ENCODE assay signal across 11 mouse cellular contexts in genomic region chr9:44087761-44088455, GRCm38 (mm10). TPM values are rescaled to one million over a fixed set of nuclear protein-coding genes. Genes with fewer than 3 reads are reported as not detected.
A peak's percentile ranks its signal among the peaks of the same experiment; 100 is the strongest.
DNase-seq lines count a peak whose midpoint lies in the region; ATAC-seq and TF ChIP-seq lines count a peak whose summit lies in the region.
"Had no signal": no experiment of that assay in that cellular context is flagged by ENCODE, and none has a peak within 500 bp of the region (broad histone marks: within the 10 kb centered on the region; RNA-seq: fewer than 3 reads in every experiment).

No protein-coding gene starts in this region.

- 0 out of 2 replicates have a peak overlapping the region, but pooled peaks have one; percentile 17 for H3K9ac ChIP-seq in forebrain, embryonic 14.5 days (ENCODE audit: low read length)
- no peak overlapping the region for H3K9ac ChIP-seq in forebrain, embryonic 15.5 days (replicated peaks)
- H3K9ac ChIP-seq in heart, postnatal 0 days (replicated peaks; ENCODE audit: low read depth, low read length), result peak overlapping the region; percentile 96
- no peak overlapping the region for H3K9ac ChIP-seq in limb, embryonic 15.5 days
- no peak overlapping the region for H3K9ac ChIP-seq in neural tube, embryonic 15.5 days (replicated peaks)
- H3K9ac ChIP-seq: hindbrain, embryonic 15.5 days; neural tube, embryonic 13.5 days had no signal

- WGBS in forebrain, embryonic 14.5 days, result 15% methylated on average over 15 of the region's 15 CpGs
- whole genome bisulfite sequencing in forebrain, embryonic 15.5 days, result 12% methylated on average over 15 of the region's 15 CpGs
- WGBS in heart, postnatal 0 days, result 9% methylated on average over 15 of the region's 15 CpGs
- 3% methylated on average over 15 of the region's 15 CpGs for WGBS in limb, embryonic 15.5 days
- 20% methylated on average over 15 of the region's 15 CpGs for WGBS in neural tube, embryonic 15.5 days

- peaks cover 11% of the 10 kb centered on the region; the same call in 1 of the 2 replicates for H3K27me3 ChIP-seq in forebrain, embryonic 14.5 days (replicated peaks; ENCODE audit: control insufficient read depth, insufficient read depth, low read length)
- H3K27me3 ChIP-seq in forebrain, embryonic 15.5 days, result peaks cover 11% of the 10 kb centered on the region; the same call in 1 of the 2 replicates
- no peaks in the 10 kb centered on the region for H3K27me3 ChIP-seq in heart, postnatal 0 days (ENCODE audit: control insufficient read depth, insufficient read depth, low read length)
- peaks cover 8% of the 10 kb centered on the region; the same call in 1 of the 2 replicates for H3K27me3 ChIP-seq in limb, embryonic 15.5 days
- H3K27me3 ChIP-seq in neural tube, embryonic 15.5 days (replicated peaks), result peaks cover 22% of the 10 kb centered on the region

- peaks cover 18% of the 10 kb centered on the region for H3K4me1 ChIP-seq in forebrain, embryonic 14.5 days (ENCODE audit: control insufficient read depth, insufficient read depth, low read length)
- H3K4me1 ChIP-seq in forebrain, embryonic 15.5 days, result peaks cover 29% of the 10 kb centered on the region
- peaks cover 37% of the 10 kb centered on the region for H3K4me1 ChIP-seq in heart, postnatal 0 days (ENCODE audit: control insufficient read depth, insufficient read depth)
- peaks cover 45% of the 10 kb centered on the region for H3K4me1 ChIP-seq in limb, embryonic 15.5 days
- peaks cover 38% of the 10 kb centered on the region for H3K4me1 ChIP-seq in neural tube, embryonic 15.5 days

- no peaks in the 10 kb centered on the region for H3K9me3 ChIP-seq in forebrain, embryonic 14.5 days (replicated peaks; ENCODE audit: control insufficient read depth, low read length)
- H3K9me3 ChIP-seq in forebrain, embryonic 15.5 days, result no peaks in the 10 kb centered on the region
- no peaks in the 10 kb centered on the region for H3K9me3 ChIP-seq in heart, postnatal 0 days (replicated peaks; ENCODE audit: control insufficient read depth, low read length)
- no peaks in the 10 kb centered on the region for H3K9me3 ChIP-seq in limb, embryonic 15.5 days
- H3K9me3 ChIP-seq in neural tube, embryonic 15.5 days (replicated peaks), result no peaks in the 10 kb centered on the region
- H3K9me3 ChIP-seq: G1E; hindbrain, embryonic 15.5 days; neural tube, embryonic 13.5 days had no signal

- no peak overlapping the region for H3K4me2 ChIP-seq in forebrain, embryonic 14.5 days (ENCODE audit: low read length)
- no peak overlapping the region for H3K4me2 ChIP-seq in forebrain, embryonic 15.5 days (replicated peaks)
- peak overlapping the region; percentile 95 for H3K4me2 ChIP-seq in heart, postnatal 0 days (ENCODE audit: low read depth, low read length)
- 0 out of 2 replicates have a peak overlapping the region, but pooled peaks have one; percentile 19 for H3K4me2 ChIP-seq in limb, embryonic 15.5 days
- no peak overlapping the region for H3K4me2 ChIP-seq in neural tube, embryonic 15.5 days
- H3K4me2 ChIP-seq: hindbrain, embryonic 15.5 days; neural tube, embryonic 13.5 days had no signal

- TF ChIP-seq CTCF in heart, postnatal 0 days (IDR thresholded peaks at IDR 0.05; ENCODE audit: low read depth), result no peak

- TF ChIP-seq EP300 in heart, postnatal 0 days (IDR thresholded peaks at IDR 0.05; ENCODE audit: low read depth), result peak; percentile 50; the same call in 1 of the 2 replicates

- ATAC-seq in forebrain, embryonic 14.5 days, result no peak
- no peak for ATAC-seq in forebrain, embryonic 15.5 days (replicated peaks)
- ATAC-seq in heart, postnatal 0 days (ENCODE audit: insufficient read depth, low read depth), result peak; percentile 76
- 0 out of 2 replicates have a peak, but pooled peaks have one; percentile 30 for ATAC-seq in limb, embryonic 15.5 days (ENCODE audit: insufficient number of reproducible peaks, low FRiP score, low TSS enrichment, low read depth)
- ATAC-seq in neural tube, embryonic 15.5 days (ENCODE audit: low FRiP score), result no peak

- DNase-seq in forebrain, embryonic 14.5 days (ENCODE audit: low spot score), result no peak
- peak; percentile 90 for DNase-seq in A20 (ENCODE audit: low read depth, low spot score)
- peak; percentile 15 for DNase-seq in embryo, embryonic 9.5 days (ENCODE audit: extremely low spot score)
- DNase-seq in heart, postnatal 0 days (ENCODE audit: low spot score), result peak; percentile 93
- DNase-seq in thymus, postnatal 4 days, result no peak

- H3K36me3 ChIP-seq in forebrain, embryonic 14.5 days (ENCODE audit: control insufficient read depth, insufficient read depth, low read length), result no peaks in the 10 kb centered on the region
- no peaks in the 10 kb centered on the region for H3K36me3 ChIP-seq in forebrain, embryonic 15.5 days
- peaks cover 33% of the 10 kb centered on the region for H3K36me3 ChIP-seq in heart, postnatal 0 days (replicated peaks; ENCODE audit: control insufficient read depth, insufficient read depth, low read length)
- peaks cover 21% of the 10 kb centered on the region for H3K36me3 ChIP-seq in limb, embryonic 15.5 days
- peaks cover 10% of the 10 kb centered on the region; the same call in 1 of the 2 replicates for H3K36me3 ChIP-seq in neural tube, embryonic 15.5 days
- H3K36me3 ChIP-seq: hindbrain, embryonic 15.5 days had no signal

- no peak overlapping the region for H3K27ac ChIP-seq in forebrain, embryonic 14.5 days (ENCODE audit: low read depth, low read length)
- no peak overlapping the region for H3K27ac ChIP-seq in forebrain, embryonic 15.5 days (replicated peaks)
- H3K27ac ChIP-seq in heart, postnatal 0 days (ENCODE audit: low read depth), result peak overlapping the region; percentile 97
- 0 out of 2 replicates have a peak overlapping the region, but pooled peaks have one; percentile 28 for H3K27ac ChIP-seq in limb, embryonic 15.5 days
- no peak overlapping the region for H3K27ac ChIP-seq in neural tube, embryonic 15.5 days (replicated peaks)
- H3K27ac ChIP-seq: hindbrain, embryonic 15.5 days; neural tube, embryonic 13.5 days had no signal

- H3K4me3 ChIP-seq in forebrain, embryonic 14.5 days (ENCODE audit: low read depth, low read length), result no peak overlapping the region
- H3K4me3 ChIP-seq in forebrain, embryonic 15.5 days, result no peak overlapping the region
- H3K4me3 ChIP-seq in heart, postnatal 0 days (ENCODE audit: low read depth, low read length), result peak overlapping the region; percentile 79
- H3K4me3 ChIP-seq in limb, embryonic 15.5 days, result no peak overlapping the region
- no peak overlapping the region for H3K4me3 ChIP-seq in neural tube, embryonic 15.5 days (replicated peaks)
- H3K4me3 ChIP-seq: hindbrain, embryonic 15.5 days; neural tube, embryonic 13.5 days had no signal

RNA-seq across cellular contexts. Expression of gene Mfrp, which starts 13.6 kb away (rescaled TPM):
- 0.31 TPM in 1 of 2 replicates, not detected in the other for polyA plus RNA-seq in forebrain, embryonic 14.5 days (2014; fragmentation: Nextera tagmentation; extraction: Ambion mirVana)
- polyA plus RNA-seq in forebrain, embryonic 15.5 days (2015; fragmentation: Nextera tagmentation; extraction: Ambion mirVana), result 0.18 and 0.23 TPM in 2 replicates
- not detected in 2 replicates for total RNA-seq in heart, postnatal 0 days (2014; rRNA removed; ENCODE audit: low replicate concordance)
- polyA plus RNA-seq in heart, postnatal 0 days (2015; fragmentation: Nextera tagmentation; extraction: Ambion mirVana), result not detected in 2 replicates
- 0.10 and 0.20 TPM in 2 replicates for polyA plus RNA-seq in limb, embryonic 15.5 days (2015; fragmentation: Nextera tagmentation; extraction: Ambion mirVana)
- 0.08 and 0.28 TPM in 2 replicates for polyA plus RNA-seq in neural tube, embryonic 15.5 days (2015; fragmentation: Nextera tagmentation; extraction: Ambion mirVana)
- total RNA-seq: G1E had no signal
- polyA plus RNA-seq: G1E; neural tube, embryonic 13.5 days had no signal

RNA-seq across cellular contexts. Expression of gene C1qtnf5, which starts 19.1 kb away (rescaled TPM):
- polyA plus RNA-seq in forebrain, embryonic 14.5 days (2014; fragmentation: Nextera tagmentation; extraction: Ambion mirVana), result 2.6 and 3.2 TPM in 2 replicates
- polyA plus RNA-seq in forebrain, embryonic 15.5 days (2015; fragmentation: Nextera tagmentation; extraction: Ambion mirVana), result 2.2 and 3.6 TPM in 2 replicates
- 9.0 TPM in 2 replicates for total RNA-seq in heart, postnatal 0 days (2014; rRNA removed; ENCODE audit: low replicate concordance)
- 4.1 and 4.5 TPM in 2 replicates for polyA plus RNA-seq in heart, postnatal 0 days (2015; fragmentation: Nextera tagmentation; extraction: Ambion mirVana)
- 8.5 and 9.4 TPM in 2 replicates for polyA plus RNA-seq in limb, embryonic 15.5 days (2015; fragmentation: Nextera tagmentation; extraction: Ambion mirVana)
- polyA plus RNA-seq in neural tube, embryonic 15.5 days (2015; fragmentation: Nextera tagmentation; extraction: Ambion mirVana), result 5.8 and 9.3 TPM in 2 replicates
- total RNA-seq: G1E had no signal

RNA-seq across cellular contexts. Expression of gene Usp2, which starts 21.1 kb away (rescaled TPM):
- polyA plus RNA-seq in forebrain, embryonic 14.5 days (2014; fragmentation: Nextera tagmentation; extraction: Ambion mirVana), result 6.9 and 8.2 TPM in 2 replicates
- polyA plus RNA-seq in forebrain, embryonic 15.5 days (2015; fragmentation: Nextera tagmentation; extraction: Ambion mirVana), result 9.0 and 10.0 TPM in 2 replicates
- total RNA-seq in heart, postnatal 0 days (2014; rRNA removed; ENCODE audit: low replicate concordance), result 44.9 and 48.6 TPM in 2 replicates
- 114 and 121 TPM in 2 replicates for polyA plus RNA-seq in heart, postnatal 0 days (2015; fragmentation: Nextera tagmentation; extraction: Ambion mirVana)
- polyA plus RNA-seq in limb, embryonic 15.5 days (2015; fragmentation: Nextera tagmentation; extraction: Ambion mirVana), result 22.5 and 41.2 TPM in 2 replicates
- polyA plus RNA-seq in neural tube, embryonic 15.5 days (2015; fragmentation: Nextera tagmentation; extraction: Ambion mirVana), result 13.1 and 13.3 TPM in 2 replicates

RNA-seq across cellular contexts. Expression of gene Gm49380, which starts 25.4 kb away (rescaled TPM):
- polyA plus RNA-seq in forebrain, embryonic 14.5 days (2014; fragmentation: Nextera tagmentation; extraction: Ambion mirVana), result 0.11 and 0.16 TPM in 2 replicates
- polyA plus RNA-seq in forebrain, embryonic 15.5 days (2015; fragmentation: Nextera tagmentation; extraction: Ambion mirVana), result 0.17 and 0.18 TPM in 2 replicates
- not detected in 2 replicates for total RNA-seq in heart, postnatal 0 days (2014; rRNA removed; ENCODE audit: low replicate concordance)
- polyA plus RNA-seq in heart, postnatal 0 days (2015; fragmentation: Nextera tagmentation; extraction: Ambion mirVana), result 0.10 TPM in 1 of 2 replicates, not detected in the other
- polyA plus RNA-seq in limb, embryonic 15.5 days (2015; fragmentation: Nextera tagmentation; extraction: Ambion mirVana), result 0.27 and 0.28 TPM in 2 replicates
- polyA plus RNA-seq in neural tube, embryonic 15.5 days (2015; fragmentation: Nextera tagmentation; extraction: Ambion mirVana), result 0.15 and 0.58 TPM in 2 replicates
- polyA plus RNA-seq: G1E; hindbrain, embryonic 15.5 days had no signal

RNA-seq across cellular contexts. Expression of gene Rnf26, which starts 25.4 kb away (rescaled TPM):
- polyA plus RNA-seq in forebrain, embryonic 14.5 days (2014; fragmentation: Nextera tagmentation; extraction: Ambion mirVana), result 31.3 and 35.1 TPM in 2 replicates
- polyA plus RNA-seq in forebrain, embryonic 15.5 days (2015; fragmentation: Nextera tagmentation; extraction: Ambion mirVana), result 39.9 and 40.1 TPM in 2 replicates
- total RNA-seq in heart, postnatal 0 days (2014; rRNA removed; ENCODE audit: low replicate concordance), result 13.0 and 16.6 TPM in 2 replicates
- 13.7 and 14.1 TPM in 2 replicates for polyA plus RNA-seq in heart, postnatal 0 days (2015; fragmentation: Nextera tagmentation; extraction: Ambion mirVana)
- polyA plus RNA-seq in limb, embryonic 15.5 days (2015; fragmentation: Nextera tagmentation; extraction: Ambion mirVana), result 61.9 and 70.5 TPM in 2 replicates
- 33.7 and 42.5 TPM in 2 replicates for polyA plus RNA-seq in neural tube, embryonic 15.5 days (2015; fragmentation: Nextera tagmentation; extraction: Ambion mirVana)

Comparison
In these comparisons a context has a peak if more than half of its experiments do, and no peak if none do; other contexts are left out.
1. H3K9ac ChIP-seq: peak in forebrain, embryonic 14.5 days (single experiment) and heart, postnatal 0 days (single experiment); none in forebrain, embryonic 15.5 days (single experiment), limb, embryonic 15.5 days (single experiment) and neural tube, embryonic 15.5 days (single experiment).
2. ATAC-seq: peak in heart, postnatal 0 days (single experiment) and limb, embryonic 15.5 days (single experiment); none in forebrain, embryonic 14.5 days (single experiment), forebrain, embryonic 15.5 days (single experiment) and neural tube, embryonic 15.5 days (single experiment).
3. DNase-seq: peak in A20 (single experiment), embryo, embryonic 9.5 days (single experiment) and heart, postnatal 0 days (single experiment); none in forebrain, embryonic 14.5 days (single experiment) and thymus, postnatal 4 days (single experiment).
4. H3K27ac ChIP-seq: peak in heart, postnatal 0 days (single experiment) and limb, embryonic 15.5 days (single experiment); none in forebrain, embryonic 14.5 days (single experiment), forebrain, embryonic 15.5 days (single experiment) and neural tube, embryonic 15.5 days (single experiment).
5. H3K4me2 ChIP-seq: peak in heart, postnatal 0 days (single experiment) and limb, embryonic 15.5 days (single experiment); none in forebrain, embryonic 14.5 days (single experiment), forebrain, embryonic 15.5 days (single experiment) and neural tube, embryonic 15.5 days (single experiment).